Mouse (Mus musculus) ovary, adult 18-20 months (tissue): ENCODE measurements around the gene Gm21731.
"Not testable (repeated sequence)": the region's sequence is repeated elsewhere in the genome, so short reads cannot be mapped to it uniquely, and the experiment has no call there.

Experiments used
- DNase-seq: peaks from one replicate; pipeline ENCODE4 v3.0.0; 2022; ENCODE audit warnings: low spot score, mixed read lengths

Gene Gm21731

DNA sequence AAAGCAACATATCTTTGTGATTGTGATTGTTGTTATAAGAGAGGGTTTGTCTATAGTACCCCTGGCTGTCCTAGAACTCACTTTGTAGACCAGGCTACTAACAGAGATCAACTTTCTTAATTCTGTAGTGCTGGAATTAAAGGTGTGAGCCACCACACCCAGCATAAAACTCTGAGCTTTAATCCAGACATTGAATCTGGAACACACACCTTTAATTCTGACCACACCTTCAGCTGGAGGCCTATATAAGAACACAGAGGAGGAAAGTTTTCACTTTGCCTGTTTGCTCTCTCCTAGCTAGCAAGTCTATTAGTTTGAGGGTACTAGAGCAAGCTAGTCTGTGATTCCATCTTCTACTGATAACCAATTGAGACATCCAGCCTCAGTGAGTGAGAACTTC is at the start of gene Gm21731:
TSS of gene Gm21731 (plus strand) at position 301 of the 400 bp plus-strand sequence.
- not testable (repeated sequence) for DNase-seq

DNA sequence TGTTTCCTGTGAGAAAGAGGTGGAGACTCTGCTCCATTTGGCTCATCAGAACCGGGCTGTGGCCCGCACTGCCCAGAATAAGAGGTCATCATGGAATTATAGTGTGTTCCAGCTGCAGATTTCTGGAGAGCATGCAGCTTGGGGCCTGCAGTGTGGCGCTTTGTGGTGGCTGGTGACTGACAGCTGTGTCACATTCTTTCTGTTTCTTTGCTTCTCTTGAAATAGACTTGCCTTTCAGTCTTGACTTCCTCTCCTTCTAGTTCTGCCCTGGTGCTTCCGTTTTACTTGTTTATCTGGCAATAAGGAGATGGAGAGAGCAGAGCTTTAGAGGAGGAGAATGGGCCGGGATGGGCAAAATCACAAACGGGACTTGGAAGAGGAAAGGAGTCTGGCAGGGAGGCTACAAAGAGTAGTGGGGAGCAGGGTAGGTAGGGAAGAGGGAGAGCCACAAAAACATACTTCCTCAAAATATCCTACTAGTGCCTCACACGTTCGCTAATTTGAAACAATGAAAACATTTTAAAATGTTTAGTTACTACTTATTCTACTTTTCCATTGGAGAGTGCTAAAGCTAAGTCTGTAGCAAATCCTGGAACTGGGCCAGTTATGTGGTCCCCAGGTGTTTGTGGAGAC is 42.6 kb upstream of the Gm21731 start:
- DNase-seq = not testable (repeated sequence)

DNA sequence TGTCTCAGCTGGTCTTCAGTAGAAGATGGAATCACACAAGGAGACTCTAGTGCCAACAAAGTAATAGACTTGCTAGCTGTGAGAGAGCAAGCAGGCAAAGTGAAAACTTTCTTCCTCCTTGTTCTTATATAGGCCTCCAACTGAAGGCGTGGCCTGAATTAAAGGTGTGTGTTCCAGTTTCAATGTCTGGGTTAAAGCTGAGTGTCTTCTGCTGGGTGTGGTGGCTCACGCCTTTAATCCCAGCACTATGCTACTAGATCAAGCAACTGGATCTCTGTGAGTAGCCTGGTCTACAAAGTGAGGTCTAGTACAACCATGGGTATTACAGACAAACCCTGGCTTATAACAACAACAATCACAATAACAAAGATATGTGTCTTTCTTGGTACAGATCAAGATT is 23.1 kb upstream of the Gm21731 start, which contains the start of gene Gm21762:
TSS of gene Gm21762 (minus strand) at position 101 of the 400 bp plus-strand sequence.
- not testable (repeated sequence) for DNase-seq

DNA sequence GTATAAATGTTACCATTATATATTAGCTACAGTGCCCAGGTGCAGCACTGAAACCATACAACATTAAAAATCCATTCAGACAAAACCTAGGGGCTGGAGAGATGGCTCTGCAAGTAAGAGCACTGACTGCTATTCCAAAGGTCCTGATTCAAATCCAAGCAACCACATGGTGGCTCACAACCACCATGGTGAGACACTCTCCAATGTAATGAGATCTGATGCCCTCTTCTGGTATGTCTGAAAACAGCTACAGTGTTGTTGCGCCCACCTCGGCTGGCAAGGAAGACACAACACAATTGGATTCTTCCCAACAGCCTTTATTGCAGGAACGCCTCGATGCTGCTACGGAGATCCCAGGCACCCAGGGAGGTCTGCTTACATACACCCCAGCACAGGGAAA is 18.0 kb upstream of the Gm21731 start:
- not testable (repeated sequence) for DNase-seq

DNA sequence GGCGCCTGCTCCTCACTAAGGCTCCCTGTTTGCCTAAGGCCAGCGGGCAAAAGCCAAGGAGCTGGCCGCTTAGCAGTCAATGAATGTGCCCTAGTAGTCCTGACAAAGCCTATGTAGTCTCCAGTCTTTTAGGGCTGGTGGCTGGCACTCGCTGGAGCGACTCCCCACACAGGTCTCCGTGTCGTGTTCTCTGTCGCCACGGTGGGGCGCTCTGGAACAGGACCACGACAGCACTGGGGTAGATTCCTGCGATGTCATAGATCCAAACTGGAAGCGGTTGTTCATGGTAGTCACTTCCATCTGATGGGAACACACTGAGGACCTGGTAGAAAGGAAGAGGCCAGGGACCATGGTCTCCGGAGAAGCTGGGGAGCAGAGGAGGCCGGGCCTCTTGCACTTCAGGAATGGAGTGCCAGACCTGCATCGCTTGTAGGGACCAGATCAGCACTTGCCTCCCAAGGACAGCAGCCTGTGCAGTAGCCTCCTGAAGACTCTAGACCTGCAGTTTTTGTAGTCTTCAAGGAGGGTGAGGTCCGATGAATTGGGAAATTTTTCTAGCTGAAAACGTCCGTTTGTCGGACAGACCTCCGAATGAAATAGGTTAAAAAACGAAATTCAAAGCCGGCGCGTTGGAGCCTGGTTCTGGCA is 15.8 kb upstream of the Gm21731 start:
- not testable (repeated sequence) for DNase-seq

DNA sequence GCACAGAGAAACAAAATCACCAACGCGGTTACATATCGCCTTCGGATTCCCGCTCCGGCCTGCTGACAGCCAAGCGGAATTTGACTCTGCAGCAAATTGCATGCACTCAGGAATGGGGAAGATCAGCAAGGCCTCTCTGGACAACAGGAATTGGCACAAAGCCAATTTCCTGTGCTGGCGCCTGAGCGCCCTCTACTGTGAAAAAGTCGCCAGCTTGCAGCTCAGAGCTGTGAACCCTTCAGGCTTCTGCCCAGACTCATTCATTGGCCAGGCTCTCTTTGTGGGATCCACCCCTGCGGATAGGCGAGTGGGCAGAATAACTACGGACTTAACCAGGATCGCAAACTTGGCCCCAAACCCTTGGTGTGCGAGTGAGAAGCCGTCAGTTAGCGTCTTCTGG is 7.1 kb upstream of the Gm21731 start:
- DNase-seq = not testable (repeated sequence)

DNA sequence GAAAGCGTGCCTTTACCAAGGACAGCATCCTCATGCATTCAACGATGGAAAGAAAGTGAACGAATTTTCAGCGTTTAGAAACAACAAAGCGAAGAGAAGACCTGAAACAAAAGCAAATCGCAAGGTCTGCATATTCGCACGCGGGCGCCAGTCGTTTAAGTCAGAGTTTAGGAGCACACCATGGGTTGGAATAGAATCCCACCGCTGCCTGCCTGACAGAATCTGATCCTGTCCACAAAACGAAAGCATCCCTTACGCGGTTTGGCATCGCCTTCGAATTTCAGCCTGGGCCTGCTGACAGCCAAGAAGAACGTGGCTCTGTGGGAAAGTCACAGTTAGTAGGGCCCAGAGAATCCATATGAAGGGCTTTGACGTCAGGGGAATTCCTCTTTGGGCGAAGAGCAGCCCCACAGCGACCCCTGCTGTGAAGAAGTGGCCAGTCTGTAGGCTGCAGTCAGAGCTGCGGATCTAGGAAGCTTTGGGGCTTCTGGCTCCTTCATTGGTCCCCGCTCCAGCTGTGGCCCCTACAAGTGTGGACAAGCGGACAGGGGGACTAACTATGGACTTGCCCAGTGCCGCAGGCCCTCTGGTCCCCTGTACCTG is 6.4 kb upstream of the Gm21731 start:
- DNase-seq = not testable (repeated sequence)

DNA sequence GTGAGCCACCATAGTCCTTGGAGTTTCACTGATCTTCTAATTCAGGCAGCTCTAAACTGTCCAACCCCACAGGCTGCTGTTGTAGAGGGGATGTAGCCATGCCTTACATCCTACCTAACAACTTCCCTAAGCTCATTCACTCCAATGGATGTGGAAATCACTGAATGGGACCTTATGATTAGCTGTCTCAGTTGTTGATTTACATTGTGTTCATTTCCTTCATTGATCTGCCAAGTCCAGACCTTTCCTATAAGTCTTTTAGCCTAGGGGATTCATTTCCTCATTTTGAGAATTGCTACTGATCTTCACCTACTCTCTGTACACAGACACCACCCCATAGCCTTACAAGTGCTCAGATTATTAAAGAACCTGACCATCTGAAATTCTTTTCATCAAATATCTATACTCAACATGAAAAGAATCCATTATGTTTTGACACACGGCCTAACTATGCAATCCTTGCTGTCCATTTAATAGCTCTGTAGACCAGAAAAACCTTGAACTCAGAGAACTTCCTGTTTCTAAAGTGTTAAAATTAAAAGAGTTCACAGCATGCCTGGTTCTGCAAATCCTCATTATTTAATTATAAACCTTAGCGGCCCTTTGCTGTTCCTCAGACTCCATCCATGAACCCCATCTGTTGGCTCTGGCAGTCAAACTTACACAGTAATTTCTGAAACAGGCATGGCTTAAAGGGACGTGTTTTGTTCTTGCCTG is 12.5 kb downstream of the Gm21731 start:
- DNase-seq = not testable (repeated sequence)

DNA sequence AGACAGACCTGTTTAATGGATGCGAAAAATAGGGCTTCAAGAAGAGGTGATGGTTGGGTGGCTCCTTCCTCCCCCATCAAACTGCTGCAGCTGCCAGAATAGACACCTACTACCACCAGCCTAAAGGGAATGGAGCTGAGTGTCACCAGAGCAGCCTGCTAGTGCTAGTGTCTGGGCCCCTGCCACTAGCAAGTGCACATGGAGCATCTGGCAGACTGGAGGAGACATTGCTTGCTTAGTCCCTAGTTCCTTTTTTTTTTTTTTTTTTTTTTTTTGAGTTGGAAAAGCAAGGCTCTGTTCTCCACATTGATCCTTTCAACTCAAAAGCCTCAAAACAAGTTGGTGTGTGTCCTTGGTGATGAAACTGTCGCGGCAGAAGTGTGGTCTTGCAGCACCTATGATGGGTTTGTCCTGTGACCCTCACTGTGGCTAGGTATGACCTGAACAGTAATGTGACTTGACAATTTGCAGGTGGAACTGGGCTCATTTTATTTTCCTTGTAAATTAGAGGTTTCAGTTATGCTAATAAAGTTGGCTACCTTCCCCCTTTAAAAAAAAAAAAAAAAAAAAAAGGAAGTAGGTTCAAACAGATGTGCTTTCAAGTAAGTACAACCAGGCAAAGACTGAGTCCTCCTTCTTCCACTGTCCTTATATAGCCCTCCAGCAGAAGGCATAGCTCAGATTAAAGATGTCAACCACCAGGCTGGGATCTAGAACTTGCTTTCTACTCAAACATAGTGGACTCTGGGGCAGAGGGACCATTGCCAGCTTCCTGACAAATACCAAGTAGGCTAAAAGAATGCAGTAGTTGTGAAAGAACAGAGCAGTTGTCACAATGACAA is 20.1 kb downstream of the Gm21731 start:
- DNase-seq = not testable (repeated sequence)

DNA sequence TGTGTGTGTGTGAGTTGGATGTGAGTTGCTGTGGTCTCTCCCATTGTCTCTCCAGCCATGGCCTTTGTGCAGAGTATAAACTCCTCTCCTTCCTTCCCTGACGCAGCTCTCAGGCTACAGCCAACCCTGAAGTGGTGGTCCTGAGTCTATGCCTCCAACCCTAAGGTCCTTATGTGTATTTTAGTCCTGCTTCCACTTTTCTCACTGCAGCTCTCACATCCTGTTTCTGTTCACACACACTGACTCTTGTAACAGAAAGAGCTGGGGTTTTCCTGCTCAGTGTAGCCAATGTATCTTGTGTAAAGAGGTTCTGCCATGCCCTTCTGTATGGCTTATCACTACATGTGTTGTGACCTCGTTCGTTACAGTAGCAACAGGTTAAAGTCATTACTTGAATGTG is 20.8 kb downstream of the Gm21731 start:
- not testable (repeated sequence) for DNase-seq

DNA sequence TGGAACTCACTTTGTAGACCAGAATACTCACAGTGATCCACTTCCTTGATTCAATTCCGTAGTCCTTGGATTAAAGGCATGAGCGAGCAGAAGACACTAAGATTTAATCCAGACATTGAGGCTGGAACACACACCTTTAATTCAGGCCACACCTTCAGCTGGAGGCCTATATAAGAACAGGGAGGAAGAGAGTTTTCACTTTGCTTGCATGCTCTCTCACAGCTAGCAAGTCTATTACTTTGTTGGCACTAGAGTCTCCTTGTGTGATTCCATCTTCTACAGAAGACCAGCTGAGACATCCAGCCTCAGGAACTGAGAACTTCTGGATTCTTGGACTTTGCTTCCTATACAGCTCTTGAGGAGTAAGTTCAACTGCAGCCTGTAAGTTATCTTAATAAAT is 24.0 kb downstream of the Gm21731 start, which contains the start of gene AF067061:
TSS of gene AF067061 (plus strand) at position 245 of the 400 bp plus-strand sequence.
- DNase-seq = not testable (repeated sequence)

DNA sequence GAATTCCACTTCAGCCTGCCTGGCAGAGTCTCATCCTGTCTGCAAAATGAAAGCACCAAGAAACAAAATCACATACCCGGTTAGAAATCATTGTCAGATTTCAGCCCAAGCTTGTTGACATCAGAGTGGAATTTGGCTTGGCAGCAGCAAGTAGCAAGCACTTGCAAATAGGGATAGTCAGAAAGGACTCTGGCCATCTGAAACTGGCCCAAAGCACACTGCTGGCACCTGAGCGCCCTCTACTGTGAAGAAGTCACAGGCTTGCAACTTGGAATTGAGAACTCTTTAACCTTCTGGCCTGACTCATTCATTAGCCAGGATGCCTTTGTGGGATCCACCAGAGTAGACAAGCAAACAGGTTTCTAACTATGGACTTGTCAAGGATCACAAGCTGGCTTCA is 38.9 kb downstream of the Gm21731 start:
- DNase-seq = not testable (repeated sequence)

DNA sequence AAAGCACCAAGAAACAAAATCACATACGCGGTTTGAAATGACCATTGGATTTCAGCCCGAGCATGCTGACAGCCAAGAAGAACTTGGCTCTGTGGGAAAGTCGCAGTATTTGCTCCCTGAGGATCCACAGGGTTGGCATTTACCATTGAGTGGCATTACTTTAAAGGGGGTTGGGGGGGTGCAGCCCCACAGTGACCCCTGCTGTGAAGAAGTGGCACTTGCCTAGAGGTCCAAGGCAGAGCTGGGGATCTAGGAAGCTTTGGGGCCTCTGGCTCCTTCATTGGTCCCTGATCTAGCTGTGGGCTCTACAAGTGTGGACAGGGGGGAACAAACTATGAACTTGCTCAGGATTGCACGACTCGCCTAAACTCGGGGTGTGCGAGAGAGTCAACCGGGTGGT is 39.9 kb downstream of the Gm21731 start:
- no peak for DNase-seq
